Mouse (Mus musculus): ENCODE results near the gene Ltbp4.
A peak's percentile ranks its signal among the peaks of the same experiment; 100 is the strongest.

Gene Ltbp4

DNA sequence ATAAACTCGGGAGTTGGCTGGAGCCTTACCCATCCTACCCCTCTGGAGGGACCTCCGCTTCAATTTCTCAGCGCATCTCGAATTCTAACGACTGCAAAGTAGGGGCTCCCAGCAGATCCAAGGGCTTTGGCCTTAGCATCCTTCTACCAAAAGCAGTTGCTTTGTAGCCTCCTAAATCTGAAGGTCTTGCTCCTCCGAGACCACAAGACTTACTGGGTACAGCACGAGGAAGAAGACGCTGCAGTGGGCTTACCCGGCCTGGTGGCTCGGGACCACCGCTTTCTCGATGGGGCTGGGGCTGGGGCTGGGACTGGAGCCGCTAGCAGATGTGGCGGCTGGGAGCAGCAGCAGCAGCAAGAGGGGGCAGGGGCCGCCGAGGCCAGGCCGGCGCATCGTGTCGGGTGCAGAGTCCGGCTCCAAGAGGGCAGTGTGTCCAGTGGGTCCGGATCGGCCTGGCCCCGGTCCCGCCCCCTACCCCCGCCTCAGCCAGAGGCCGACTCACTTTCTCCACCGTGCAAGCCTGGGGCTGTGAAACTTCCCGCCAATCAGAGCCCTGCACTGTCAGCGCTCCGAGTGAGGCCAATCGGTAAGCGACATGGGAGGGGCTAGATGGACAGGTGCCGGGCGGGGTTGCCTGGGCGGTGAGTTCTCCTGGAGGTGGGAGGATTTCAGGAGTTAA is at the start of gene Ltbp4:
TSS of gene Ltbp4 (minus strand) at position 518 of the 679 bp plus-strand sequence.
- no peak for DNase-seq (ENCODE audit: low spot score)

DNA sequence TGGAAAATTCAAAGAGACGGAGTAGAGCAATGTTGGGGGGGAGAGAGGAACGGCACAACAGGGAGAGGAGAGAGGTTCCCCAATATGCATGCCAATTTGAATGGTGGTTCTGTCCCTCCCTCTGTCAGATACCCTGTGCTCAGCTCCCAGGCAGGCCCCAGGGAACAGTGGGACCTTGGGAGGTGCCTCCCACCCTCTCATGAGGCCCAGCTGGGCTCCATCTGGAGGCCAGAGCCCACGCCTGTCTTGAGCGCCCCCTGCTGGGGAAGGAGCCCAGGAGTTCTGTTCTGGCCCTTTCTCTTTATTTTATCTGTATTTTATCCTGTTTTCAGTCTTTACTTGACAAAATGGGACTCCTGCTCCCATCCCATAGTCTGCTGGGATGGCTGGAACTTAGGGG is 47.2 kb upstream of the Ltbp4 start:
- DNase-seq (ENCODE audit: low spot score): peak; percentile 59

DNA sequence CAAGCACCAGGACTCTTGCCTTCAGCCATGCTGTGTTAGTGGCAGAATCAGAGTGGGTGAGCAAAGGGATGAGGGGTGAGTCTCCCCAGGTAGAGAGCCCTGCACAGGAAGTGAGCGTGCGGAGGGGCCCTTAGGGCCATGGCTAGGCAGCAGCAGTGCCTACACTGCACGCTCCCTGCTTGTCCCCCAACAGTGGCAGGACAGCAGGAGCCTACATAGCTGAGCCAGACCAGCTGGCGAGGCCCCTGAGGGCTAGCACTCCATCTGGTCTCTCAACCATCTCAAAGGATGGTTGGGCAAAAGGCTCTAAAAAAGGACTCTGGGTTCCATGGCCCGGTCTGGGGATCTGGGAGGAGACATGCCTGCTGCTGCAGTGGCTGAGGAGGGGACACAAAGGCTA is 46.6 kb upstream of the Ltbp4 start:
- DNase-seq (ENCODE audit: low spot score): no peak

DNA sequence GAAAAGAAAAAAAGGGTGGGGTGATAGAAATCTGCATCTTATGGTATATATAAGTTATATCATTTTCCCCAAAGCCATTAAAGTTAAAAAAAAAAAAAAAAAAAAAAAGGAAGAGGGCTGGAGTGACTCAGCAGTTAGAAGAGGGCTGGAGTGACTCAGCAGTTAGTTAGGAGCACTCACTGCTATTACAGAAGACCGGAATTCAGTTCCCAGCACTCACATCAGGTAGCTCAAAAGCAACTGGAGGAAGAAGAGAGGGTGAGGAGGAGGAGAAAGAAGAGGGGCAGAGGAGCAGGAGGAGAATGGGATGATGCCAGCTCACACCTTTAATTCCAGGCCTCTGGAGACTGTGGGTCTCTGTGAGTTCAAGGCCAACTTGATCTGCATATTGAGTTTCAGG is 45.7 kb upstream of the Ltbp4 start:
- DNase-seq (ENCODE audit: low spot score): peak; percentile 37

DNA sequence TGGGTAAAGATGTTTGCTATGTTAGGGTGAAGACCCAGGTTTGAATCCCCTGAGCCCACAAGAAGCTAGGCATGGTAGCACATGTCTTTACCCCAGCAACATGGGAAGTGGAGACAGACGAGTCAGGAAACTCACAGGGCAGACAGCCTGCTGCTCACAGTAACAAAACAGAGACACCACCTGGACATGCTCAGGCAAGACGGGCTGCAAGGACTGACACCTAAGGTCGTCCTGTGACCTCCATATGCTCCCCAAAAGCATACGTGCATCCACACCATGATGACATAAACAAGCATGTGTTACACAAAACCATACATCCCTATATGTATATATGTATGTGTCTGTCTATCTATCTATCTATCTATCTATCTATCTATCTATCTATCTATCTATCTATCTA is 44.1 kb upstream of the Ltbp4 start:
- DNase-seq (ENCODE audit: low spot score): no peak

DNA sequence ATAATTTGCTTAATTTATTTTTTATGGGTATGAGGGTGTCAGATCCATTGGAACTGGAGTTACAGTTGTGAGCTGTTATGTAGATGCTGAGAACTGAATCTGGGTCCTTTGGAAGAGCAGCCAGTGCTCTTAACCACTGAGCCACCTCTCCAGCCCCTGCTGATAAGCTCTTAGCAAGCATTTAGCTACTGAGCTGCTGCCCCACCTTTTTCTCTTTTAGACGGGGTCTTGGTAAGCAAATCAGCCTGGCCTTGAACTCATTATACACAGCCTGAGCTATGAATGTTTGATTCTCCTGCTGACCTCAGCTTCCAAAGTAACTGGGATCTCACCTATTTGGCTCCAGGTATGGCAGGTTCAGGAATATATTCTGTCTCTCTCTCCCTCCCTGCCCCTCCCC is 43.5 kb upstream of the Ltbp4 start:
- no peak for DNase-seq (ENCODE audit: low spot score)

DNA sequence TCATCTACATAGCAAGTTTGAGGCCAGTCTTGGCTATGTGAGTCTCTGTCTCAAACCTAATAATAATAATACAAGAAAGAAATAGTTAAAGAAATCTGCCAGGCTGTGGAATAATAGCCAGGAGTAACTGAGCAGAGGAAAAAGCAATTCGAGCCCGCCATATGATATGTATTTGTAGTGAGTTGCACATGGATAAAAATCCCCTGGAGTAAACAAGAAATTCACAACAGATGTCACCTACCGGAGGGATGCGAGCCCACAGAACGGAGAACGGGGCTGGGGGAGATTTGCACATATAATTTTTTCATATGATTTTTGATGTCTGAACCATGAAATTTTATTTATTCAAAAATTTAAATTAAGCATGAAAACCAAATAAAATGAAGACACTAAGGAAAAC is 42.3 kb upstream of the Ltbp4 start:
- no peak for DNase-seq (ENCODE audit: low spot score)

DNA sequence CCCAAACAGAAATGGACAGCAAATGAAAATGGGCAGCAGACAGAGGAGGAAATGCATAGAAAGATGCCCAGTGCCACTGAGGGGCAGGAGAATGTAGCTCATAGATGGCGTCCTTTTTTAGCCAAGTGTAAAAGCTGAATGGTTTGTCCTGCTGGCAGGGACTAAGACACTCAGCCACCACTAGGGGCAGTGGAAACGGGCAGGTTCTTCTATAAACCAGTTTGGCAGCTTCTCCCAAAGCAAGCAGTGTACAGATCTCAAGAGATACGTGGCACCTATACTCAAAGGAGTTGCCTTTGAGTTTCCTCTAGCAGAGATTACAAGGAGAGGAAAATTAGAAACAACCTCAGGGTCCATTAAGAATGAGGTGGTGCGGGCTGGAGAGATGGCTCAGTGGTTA is 40.9 kb upstream of the Ltbp4 start:
- DNase-seq (ENCODE audit: low spot score): no peak

DNA sequence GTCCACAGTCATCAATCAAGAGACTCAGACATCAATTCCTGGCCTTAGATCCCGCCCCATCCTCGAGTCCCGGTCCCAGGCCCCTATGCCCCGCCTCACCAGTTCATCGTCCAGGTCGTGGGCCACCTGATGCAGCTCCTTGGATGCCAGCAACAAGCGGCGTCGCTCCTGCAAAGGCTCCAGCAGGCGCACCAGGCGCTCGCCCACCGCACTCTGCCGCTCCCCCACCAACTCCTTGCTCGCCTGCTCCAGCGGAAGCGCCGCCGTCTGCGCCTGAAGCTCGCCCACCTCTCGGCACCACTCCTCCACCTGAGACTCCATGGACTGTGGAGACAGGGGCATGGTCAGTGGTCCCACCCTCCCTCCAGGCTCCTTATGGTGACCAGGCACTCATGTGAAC is 37.8 kb upstream of the Ltbp4 start:
- no peak for DNase-seq (ENCODE audit: low spot score)

DNA sequence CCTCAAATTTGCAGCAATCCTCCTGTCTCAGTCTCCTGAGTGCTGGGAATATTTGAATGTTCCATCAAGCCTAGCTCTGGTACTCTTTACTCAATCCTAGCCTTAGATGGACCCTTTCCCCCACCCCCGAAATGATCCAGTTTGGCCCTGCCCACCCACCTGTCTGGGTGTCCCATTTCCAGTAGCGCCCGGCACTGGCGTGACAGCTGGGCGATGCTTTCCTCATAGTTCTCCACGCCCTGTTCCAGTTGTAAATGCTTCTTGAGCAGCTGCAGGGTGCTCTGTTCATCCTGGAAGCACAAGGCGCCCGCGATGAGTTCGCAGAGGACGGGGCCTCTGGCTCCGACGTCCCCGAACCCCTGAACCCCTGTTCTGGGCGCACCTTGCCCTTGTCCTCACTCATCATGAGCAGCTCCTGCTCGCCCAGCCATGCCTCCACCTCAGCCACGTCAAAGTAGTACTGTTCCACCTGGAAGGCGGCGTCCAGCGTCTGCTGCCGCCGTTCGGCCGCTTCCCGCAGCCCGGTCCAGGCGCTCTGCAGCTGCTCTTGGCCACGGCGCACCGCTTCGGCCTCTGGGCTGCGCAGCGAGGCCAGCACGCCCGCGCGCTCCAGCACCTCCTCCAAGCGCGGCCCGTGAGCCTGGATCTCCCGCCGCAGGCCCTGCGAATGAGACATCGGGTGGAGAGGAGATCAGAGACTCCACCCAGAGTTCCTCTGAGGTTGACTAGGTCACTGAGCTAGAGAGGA is 34.4 kb upstream of the Ltbp4 start:
- no peak for DNase-seq (ENCODE audit: low spot score)

DNA sequence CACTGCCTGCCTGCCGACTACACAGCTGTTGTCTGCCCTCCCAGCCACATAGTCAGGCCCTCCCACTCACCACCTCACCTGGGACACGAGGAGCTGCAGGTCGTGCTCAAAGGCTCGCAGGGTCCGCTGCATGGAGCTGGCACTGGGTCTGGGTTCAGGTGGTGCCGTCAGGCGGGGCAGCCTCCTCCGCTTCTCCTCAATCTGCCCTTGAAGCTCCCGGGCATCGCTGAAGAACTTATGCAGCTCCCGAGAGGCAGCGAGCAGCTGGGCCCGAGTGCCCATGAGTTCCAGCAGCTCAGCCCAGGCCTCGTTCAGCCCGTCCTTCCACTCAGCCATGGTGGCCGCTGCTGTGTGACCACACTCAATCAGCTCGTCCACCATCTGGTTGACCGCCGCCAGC is 31.6 kb upstream of the Ltbp4 start:
- no peak for DNase-seq (ENCODE audit: low spot score)

DNA sequence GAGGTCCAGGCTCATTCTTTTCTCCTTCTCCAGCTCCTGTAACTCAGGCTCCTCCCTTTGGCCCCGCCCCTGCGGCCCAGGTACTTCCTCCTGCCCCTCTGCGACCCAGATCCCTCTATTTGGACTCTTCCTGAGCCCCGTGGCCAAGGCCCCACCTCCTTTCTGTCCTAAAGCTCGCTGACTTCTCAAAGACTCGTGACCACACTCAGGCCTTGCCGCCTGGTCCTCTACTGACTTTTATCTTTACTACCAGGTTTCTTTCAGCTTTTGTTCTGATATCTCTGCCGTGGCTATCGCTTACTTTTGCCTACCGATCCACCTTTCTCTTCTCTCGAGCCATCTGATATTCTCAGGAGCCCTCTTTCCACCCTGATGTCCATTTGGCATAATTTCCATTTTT is 30.5 kb upstream of the Ltbp4 start:
- DNase-seq (ENCODE audit: low spot score): no peak

DNA sequence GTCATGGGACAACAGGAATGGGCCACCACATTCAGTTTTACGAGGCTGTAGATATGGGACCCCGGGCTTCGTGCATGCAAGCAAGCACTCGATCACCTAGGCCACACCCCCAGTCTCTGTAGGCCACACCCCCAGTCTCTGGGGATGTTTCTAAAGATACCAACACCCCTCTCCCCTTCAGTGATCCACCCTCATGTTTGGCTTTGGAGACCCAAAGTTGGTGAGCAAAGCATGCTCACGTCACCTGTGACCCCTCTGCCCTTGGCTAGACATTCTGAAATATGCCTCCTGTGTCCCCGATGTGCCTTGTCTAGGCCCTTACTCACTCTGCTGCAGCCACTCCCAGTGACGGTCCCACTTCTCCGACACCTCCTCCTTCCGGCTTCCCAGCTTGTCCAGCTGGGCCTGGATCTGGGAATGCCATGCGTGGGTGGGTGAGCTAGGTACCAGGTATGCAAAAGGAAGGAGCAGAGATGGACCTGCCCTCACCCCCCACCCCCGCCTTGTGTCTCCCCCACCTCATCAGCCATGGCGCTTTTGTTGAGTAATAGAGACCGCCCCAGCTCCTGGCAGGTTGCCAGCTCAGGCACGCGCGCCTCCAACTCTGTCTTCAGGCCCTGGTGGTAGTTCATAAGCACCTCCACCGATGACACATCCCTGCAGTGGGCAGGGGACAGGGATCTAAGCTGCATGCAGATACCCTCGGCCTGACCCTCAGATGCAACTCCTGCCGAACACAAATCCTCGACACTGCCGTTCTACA is 28.8 kb upstream of the Ltbp4 start:
- DNase-seq (ENCODE audit: low spot score): no peak

DNA sequence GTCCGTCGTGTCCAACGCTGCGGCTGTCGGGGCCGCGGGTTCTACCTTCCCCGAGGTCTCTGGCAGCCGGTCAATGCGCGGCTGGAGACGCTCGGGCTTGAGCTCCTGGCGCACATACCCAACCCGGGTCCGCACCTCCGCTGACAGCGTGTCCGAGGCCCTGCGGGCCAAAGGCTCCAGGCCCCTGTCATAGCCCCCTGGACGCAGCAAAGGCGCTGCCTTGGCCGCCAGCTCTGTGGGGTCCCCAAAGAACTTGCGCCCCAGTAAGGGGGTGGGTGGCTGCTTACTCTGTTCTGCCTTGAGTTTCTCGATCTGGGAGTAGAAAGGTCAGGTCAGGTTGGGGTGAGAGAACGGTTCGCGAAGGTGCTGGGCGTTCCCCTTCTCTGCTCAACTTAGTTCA is 26.9 kb upstream of the Ltbp4 start:
- DNase-seq (ENCODE audit: low spot score): no peak

DNA sequence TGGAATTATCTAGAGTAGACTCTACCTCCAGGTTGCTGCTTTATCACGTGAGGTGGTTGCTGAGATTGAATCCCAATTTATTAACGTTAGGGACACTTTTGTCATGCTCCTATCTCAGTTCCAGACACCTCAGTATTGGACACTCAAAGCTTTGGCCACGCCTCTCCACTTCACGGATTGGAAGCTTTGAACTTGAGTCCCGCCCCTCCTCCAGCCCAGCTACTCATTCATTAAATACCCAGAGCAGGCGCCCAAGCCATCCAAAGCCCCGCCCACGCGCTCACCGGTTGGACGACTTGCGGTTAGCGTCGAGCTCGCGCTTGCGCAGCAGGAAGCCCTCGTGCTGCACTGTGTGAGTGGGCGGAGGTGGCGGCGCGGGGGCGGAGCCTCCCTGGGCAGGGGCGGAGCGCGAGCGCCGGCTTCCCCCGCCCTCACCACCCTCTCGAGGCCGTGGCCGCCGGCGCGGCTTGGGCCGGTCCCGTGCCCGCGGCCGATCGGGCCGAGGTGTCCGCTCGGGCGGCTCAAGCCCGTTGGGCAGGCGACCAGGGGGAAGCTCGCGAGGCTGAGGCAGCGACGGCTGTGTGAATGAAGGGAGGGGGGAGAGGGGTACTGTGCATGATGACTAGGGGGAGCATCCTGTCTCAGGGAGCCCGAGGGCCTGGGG is 23.9 kb upstream of the Ltbp4 start:
- peak; percentile 98 for DNase-seq (ENCODE audit: low spot score)

DNA sequence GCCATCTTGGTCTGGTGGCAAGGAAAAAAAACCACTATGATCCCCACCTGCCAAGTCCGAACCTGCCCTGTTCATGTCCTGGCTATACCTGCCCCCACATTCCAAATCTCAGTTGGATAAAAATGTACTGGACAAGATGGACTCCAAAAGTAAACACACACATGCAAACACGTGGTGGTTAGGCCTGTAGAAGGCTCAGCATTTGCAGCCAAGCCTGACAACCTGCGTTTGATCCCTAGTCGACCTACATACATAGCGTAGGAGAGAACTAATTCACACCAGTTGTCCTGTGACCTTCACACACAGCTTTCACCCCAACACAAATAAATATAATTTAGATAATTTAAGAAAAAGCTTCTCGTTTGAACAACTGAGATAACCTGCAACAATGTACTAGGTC is 23.3 kb upstream of the Ltbp4 start:
- no peak for DNase-seq (ENCODE audit: low spot score)

DNA sequence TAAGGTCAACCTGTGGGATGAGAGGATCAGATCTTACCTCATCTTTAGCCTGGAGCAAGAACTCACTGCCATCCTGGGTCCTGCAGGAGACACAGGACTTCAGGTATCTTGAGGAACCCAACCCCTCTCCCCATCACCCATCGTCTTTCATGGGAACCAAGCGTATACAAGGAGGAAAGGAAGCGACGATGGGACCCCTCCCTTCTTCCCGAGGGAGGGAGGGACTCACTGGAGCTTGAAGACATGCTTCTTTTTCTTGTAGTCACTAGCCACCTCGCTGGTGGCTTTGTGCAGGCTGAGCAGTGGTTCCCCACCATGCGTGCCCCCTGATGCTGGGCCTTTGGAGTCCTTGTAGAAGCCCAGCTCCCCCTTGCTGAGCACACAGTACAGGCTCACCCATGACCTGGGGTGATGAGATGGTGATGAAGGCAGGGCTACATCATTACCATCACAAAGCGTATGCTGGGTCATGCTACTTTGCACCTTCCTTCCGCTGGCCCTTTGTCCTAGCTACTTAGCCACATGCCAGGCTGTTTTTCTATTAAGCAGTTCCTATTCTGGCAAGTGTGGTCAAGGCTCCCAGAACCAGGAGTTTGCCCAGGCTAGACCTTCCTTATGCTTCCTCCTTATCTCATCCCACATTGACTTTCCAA is 22.3 kb upstream of the Ltbp4 start:
- DNase-seq (ENCODE audit: low spot score): no peak

DNA sequence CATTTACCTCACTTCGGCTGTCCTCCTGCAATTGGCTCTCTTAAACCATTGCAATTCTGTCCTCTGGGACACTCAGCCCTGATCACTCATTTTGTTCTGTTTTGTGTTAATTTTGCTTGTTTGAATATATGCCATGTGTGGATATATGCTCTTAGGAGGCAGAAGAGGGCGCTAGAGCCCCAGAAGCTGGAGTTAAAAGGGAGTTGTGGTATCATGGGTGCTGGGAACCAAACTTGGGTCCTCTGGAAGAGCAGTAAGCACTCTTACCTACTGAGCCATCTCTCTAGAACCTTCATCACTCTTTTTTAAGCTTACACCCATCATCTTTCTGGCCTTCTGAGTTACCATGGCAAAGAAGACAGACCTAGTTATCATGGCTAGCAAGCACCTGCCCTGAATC is 21.7 kb upstream of the Ltbp4 start:
- no peak for DNase-seq (ENCODE audit: low spot score)

DNA sequence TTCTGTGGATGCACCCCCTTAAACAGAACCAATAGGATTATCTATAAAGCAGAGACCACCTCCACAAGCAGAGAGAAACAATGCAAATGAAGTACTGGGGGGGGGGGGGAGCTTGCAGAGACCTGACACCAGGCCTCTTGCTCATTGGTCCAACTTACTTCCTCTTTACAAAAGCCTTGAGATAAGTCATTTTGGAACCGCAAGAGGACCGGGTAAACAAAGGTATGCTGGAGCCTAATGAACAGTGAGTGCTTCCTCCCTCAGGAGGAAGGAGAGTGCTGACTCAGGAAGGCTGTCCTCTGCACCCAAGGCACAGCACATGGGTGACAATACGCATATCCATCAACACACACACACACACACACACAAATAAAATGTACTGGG is 20.1 kb upstream of the Ltbp4 start:
- no peak for DNase-seq (ENCODE audit: low spot score)

DNA sequence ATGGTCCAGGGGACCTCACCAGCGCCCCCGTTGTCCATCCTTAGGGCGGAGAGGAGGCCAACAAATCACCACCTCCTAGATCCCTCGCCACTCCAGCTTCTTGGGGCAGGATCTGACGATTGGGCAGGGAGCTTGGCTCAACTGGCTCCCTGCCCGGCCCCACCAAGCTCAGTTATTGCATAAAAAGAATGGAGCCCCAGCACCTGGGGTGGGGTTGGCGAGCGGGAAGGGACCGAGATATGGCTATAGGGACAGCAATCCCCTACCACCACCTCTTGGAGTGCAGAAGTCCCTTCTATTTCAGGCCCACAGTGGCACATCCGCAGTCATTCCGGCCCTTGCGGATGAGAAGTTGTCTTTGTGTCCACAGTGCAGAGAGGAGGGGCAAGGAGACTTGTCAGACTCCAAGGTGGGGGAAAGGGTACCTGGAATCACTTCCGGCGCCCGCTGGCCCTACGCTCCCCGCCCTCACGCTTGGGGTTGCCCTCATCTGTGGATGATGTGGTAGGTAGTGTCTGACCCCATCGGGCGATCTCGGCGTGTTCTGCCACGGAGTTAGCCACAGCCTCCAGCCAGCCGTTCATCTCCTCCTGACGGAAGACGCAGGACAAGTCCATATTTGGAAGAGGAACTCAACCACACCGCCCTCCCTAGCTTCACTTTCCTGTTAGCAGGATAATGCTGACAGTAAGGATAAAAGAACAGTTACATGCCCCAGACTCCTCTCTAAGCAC is 19.5 kb upstream of the Ltbp4 start, which contains the start of gene Gm20479:
TSS of gene Gm20479 (minus strand) at position 559 of the 734 bp plus-strand sequence.
- no peak for DNase-seq (ENCODE audit: low spot score)

DNA sequence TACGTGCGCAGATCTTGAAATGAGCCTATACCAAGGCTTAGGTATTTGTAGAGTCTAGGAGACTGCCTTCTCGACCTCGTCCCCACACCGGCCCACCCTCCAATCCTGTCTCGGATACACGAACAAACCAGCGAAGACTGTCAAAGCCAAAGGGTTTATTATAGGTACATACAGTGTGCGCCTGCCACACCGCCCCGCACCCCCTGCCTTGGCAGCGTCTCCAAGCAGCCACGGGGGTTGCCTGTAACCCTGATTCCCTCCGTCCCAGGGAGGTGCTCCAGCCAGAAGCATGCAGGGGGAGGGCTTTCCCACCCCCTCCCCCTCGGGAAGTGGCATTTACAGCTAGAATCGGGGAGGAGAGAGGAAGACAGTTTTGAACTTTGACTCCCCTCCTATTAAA is 18.8 kb upstream of the Ltbp4 start:
- no peak for DNase-seq (ENCODE audit: low spot score)

Measured in c-Kit-positive CD71-positive TER-119-positive erythroid progenitor cells, embryonic 14.5 days (primary cell).